Mouse (Mus musculus) hindbrain, embryonic 11.5 days (tissue): ENCODE measurements around the gene Mob2. TPM values are rescaled to one million over a fixed set of nuclear protein-coding genes. Genes with fewer than 3 reads are reported as not detected.

ENCODE experiments used
- polyA plus RNA-seq: library from polyadenylated mRNA; unstranded; fragments of >200 nt; fragmentation: Nextera tagmentation; extraction: Ambion mirVana; gene quantifications from 2 replicates; pipeline ENCODE4 v1.2.1, GENCODE M21; 2014

The Mob2 gene
- polyA plus RNA-seq, 1 experiment from 2014 or later: 53.3 TPM

Other genes starting within 250 kb of the Mob2 start
- 0.03 and 0.05 TPM in 2 replicates for gene Muc5b, start 222.0 kb downstream of the Mob2 start, polyA plus RNA-seq
- gene Tollip, start 142.6 kb downstream of the Mob2 start, polyA plus RNA-seq: 53.5 and 65.8 TPM in 2 replicates
- 13.7 and 15.6 TPM in 2 replicates for gene Brsk2, start 111.3 kb downstream of the Mob2 start, polyA plus RNA-seq
- gene Dusp8, start 34.8 kb upstream of the Mob2 start, polyA plus RNA-seq: 19.1 and 20.9 TPM in 2 replicates
- not detected in 2 replicates for gene Gm45618, start 59.7 kb upstream of the Mob2 start, polyA plus RNA-seq
- gene Gm39115, start 75.0 kb upstream of the Mob2 start, polyA plus RNA-seq: not detected in 2 replicates
- gene Gm45337, start 83.5 kb upstream of the Mob2 start, polyA plus RNA-seq: not detected in 2 replicates
- not detected in 2 replicates for gene Gm29735, start 96.0 kb upstream of the Mob2 start, polyA plus RNA-seq
- gene Gm4553, start 104.7 kb upstream of the Mob2 start, polyA plus RNA-seq: not detected in 2 replicates
- gene Krtap5-2, start 114.9 kb upstream of the Mob2 start, polyA plus RNA-seq: not detected in 2 replicates
- gene Gm10153, start 129.3 kb upstream of the Mob2 start, polyA plus RNA-seq: not detected in 2 replicates
- not detected in 2 replicates for gene Krtap5-3, start 140.3 kb upstream of the Mob2 start, polyA plus RNA-seq
- gene Gm7579, start 150.8 kb upstream of the Mob2 start, polyA plus RNA-seq: not detected in 2 replicates
- gene Krtap5-5, start 168.9 kb upstream of the Mob2 start, polyA plus RNA-seq: not detected in 2 replicates
- gene Gm40460, start 180.0 kb upstream of the Mob2 start, polyA plus RNA-seq: not detected in 2 replicates
- not detected in 2 replicates for gene Gm2431, start 197.3 kb upstream of the Mob2 start, polyA plus RNA-seq
- gene Gm4559, start 213.3 kb upstream of the Mob2 start, polyA plus RNA-seq: not detected in 2 replicates
- not detected in 2 replicates for gene Krtap5-1, start 236.1 kb upstream of the Mob2 start, polyA plus RNA-seq
- gene Krtap5-4, start 242.5 kb upstream of the Mob2 start, polyA plus RNA-seq: not detected in 2 replicates